Comparison of ENCODE assay signal across 12 mouse cellular contexts in the genomic region with DNA sequence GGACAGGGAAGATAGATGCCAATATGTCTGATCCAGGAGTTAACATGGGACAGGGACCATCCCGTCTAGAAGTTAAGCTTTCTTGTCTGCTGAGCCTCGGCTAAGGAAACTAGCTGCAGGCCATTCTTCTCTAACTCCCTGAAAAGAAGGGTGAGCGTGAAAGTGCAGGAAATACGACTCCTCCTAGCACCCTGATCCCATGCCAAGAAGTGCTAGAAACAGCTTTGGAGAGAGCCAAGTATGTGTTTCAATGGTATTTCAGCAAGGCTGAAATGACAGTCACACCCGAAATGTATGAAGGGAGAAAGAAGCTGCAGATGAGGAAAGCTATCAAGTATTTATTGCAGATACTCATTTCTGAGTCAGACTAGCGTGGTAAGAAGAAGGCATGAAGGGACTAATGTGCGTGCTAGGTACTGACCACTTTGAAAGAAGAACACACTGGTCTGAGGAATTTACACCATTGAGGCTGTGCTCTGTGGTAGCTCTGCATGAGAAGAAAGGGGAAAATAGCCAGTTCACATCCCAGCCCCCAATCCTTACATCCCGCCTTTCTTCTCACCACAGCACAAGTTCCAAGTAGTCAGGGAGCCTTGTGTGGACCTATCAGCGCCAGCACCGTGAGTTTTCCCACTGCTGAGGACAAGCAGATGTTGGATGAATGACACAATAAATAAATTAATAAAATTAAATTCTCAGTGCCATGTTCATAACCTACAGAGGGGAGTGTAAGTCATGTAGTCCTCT. TPM values are rescaled to one million over a fixed set of nuclear protein-coding genes. Genes with fewer than 3 reads are reported as not detected.
A peak's percentile ranks its signal among the peaks of the same experiment; 100 is the strongest.
DNase-seq lines count a peak whose midpoint lies in the region; ATAC-seq and TF ChIP-seq lines count a peak whose summit lies in the region.
"Had no signal": no experiment of that assay in that cellular context is flagged by ENCODE, and none has a peak within 500 bp of the region (broad histone marks: within the 10 kb centered on the region; RNA-seq: fewer than 3 reads in every experiment).

No protein-coding gene starts in this region.

- no peaks in the 10 kb centered on the region for H3K27me3 ChIP-seq in limb, embryonic 12.5 days
- H3K27me3 ChIP-seq in limb, embryonic 10.5 days (ENCODE audit: low read depth, poor library complexity, severe bottlenecking) = no peaks in the 10 kb centered on the region
- H3K27me3 ChIP-seq in heart, postnatal 0 days (ENCODE audit: control insufficient read depth, insufficient read depth, low read length) = no peaks in the 10 kb centered on the region
- no peaks in the 10 kb centered on the region for H3K27me3 ChIP-seq in myocyte (ENCODE audit: control insufficient read depth, insufficient read depth, insufficient read length)
- no peaks in the 10 kb centered on the region for H3K27me3 ChIP-seq in hindbrain, embryonic 12.5 days
- H3K27me3 ChIP-seq: forebrain, embryonic 13.5 days had no signal

- no peak overlapping the region for H3K4me2 ChIP-seq in limb, embryonic 12.5 days
- no peak overlapping the region for H3K4me2 ChIP-seq in heart, postnatal 0 days (ENCODE audit: low read depth, low read length)
- H3K4me2 ChIP-seq in myocyte (ENCODE audit: low read depth) = peak overlapping the region; percentile 59
- no peak overlapping the region for H3K4me2 ChIP-seq in hindbrain, embryonic 12.5 days (replicated peaks)
- H3K4me2 ChIP-seq: forebrain, embryonic 13.5 days had no signal

- peak overlapping the region; percentile 17; the same call in 1 of the 2 replicates for H3K27ac ChIP-seq in limb, embryonic 12.5 days
- H3K27ac ChIP-seq in limb, embryonic 10.5 days = no peak overlapping the region
- H3K27ac ChIP-seq in heart, postnatal 0 days (ENCODE audit: low read depth) = peak overlapping the region; percentile 31; the same call in 1 of the 2 replicates
- no peak overlapping the region for H3K27ac ChIP-seq in hindbrain, embryonic 12.5 days
- H3K27ac ChIP-seq: forebrain, embryonic 13.5 days; heart, adult 2 months had no signal

- TF ChIP-seq CTCF in heart, postnatal 0 days (IDR thresholded peaks at IDR 0.05; ENCODE audit: low read depth) = no peak

- no peaks in the 10 kb centered on the region for H3K36me3 ChIP-seq in limb, embryonic 12.5 days
- no peaks in the 10 kb centered on the region for H3K36me3 ChIP-seq in limb, embryonic 10.5 days
- H3K36me3 ChIP-seq in heart, postnatal 0 days (replicated peaks; ENCODE audit: control insufficient read depth, insufficient read depth, low read length) = no peaks in the 10 kb centered on the region
- H3K36me3 ChIP-seq in myocyte (ENCODE audit: control insufficient read depth, insufficient read depth) = no peaks in the 10 kb centered on the region
- no peaks in the 10 kb centered on the region for H3K36me3 ChIP-seq in hindbrain, embryonic 12.5 days

- H3ac ChIP-seq in myocyte (ENCODE audit: control insufficient read depth, insufficient read length) = no peak overlapping the region

- no peak for TF ChIP-seq EP300 in heart, postnatal 0 days (IDR thresholded peaks at IDR 0.05; ENCODE audit: low read depth)

- TF ChIP-seq POLR2A in myocyte (IDR thresholded peaks at IDR 0.05; ENCODE audit: insufficient read length, low read depth) = no peak

- H3K4me1 ChIP-seq in limb, embryonic 12.5 days (replicated peaks) = peaks cover 6% of the 10 kb centered on the region
- no peaks in the 10 kb centered on the region for H3K4me1 ChIP-seq in limb, embryonic 10.5 days
- H3K4me1 ChIP-seq in heart, postnatal 0 days (ENCODE audit: control insufficient read depth, insufficient read depth) = no peaks in the 10 kb centered on the region
- H3K4me1 ChIP-seq in hindbrain, embryonic 12.5 days = no peaks in the 10 kb centered on the region
- H3K4me1 ChIP-seq: forebrain, embryonic 13.5 days had no signal

- no peak overlapping the region for H3K4me3 ChIP-seq in limb, embryonic 12.5 days (replicated peaks)
- H3K4me3 ChIP-seq in limb, embryonic 10.5 days = no peak overlapping the region
- H3K4me3 ChIP-seq in heart, postnatal 0 days (ENCODE audit: low read depth, low read length) = no peak overlapping the region
- H3K4me3 ChIP-seq in myocyte = no peak overlapping the region
- no peak overlapping the region for H3K4me3 ChIP-seq in hindbrain, embryonic 12.5 days
- H3K4me3 ChIP-seq: forebrain, embryonic 13.5 days; heart, adult 2 months had no signal

- H3K9me3 ChIP-seq in limb, embryonic 12.5 days = no peaks in the 10 kb centered on the region
- no peaks in the 10 kb centered on the region for H3K9me3 ChIP-seq in limb, embryonic 10.5 days (replicated peaks)
- H3K9me3 ChIP-seq in heart, postnatal 0 days (replicated peaks; ENCODE audit: control insufficient read depth, low read length) = no peaks in the 10 kb centered on the region
- no peaks in the 10 kb centered on the region for H3K9me3 ChIP-seq in hindbrain, embryonic 12.5 days (replicated peaks)
- H3K9me3 ChIP-seq: forebrain, embryonic 13.5 days had no signal

- ATAC-seq in limb, embryonic 12.5 days (ENCODE audit: insufficient number of reproducible peaks, insufficient read depth, low FRiP score, low TSS enrichment, low read depth) = no peak
- ATAC-seq in heart, postnatal 0 days (ENCODE audit: insufficient read depth, low read depth) = no peak
- no peak for ATAC-seq in hindbrain, embryonic 12.5 days (ENCODE audit: low FRiP score)
- ATAC-seq: forebrain, embryonic 13.5 days had no signal

- H3K79me2 ChIP-seq in myocyte (ENCODE audit: control insufficient read depth, insufficient read depth) = no peaks in the 10 kb centered on the region

- WGBS in limb, embryonic 12.5 days = 60% methylated on average over 10 of the region's 10 CpGs
- WGBS in limb, embryonic 10.5 days = 67% methylated on average over 10 of the region's 10 CpGs
- WGBS in heart, postnatal 0 days = 44% methylated on average over 10 of the region's 10 CpGs
- 65% methylated on average over 10 of the region's 10 CpGs for WGBS in hindbrain, embryonic 12.5 days

- DNase-seq in cerebellum, postnatal 10 days = peak; percentile 2 to 8
- no peak for DNase-seq in cerebellum, postnatal 36 days
- no peak for DNase-seq in limb, embryonic 10.5 days (ENCODE audit: low spot score)
- DNase-seq in heart, postnatal 0 days (ENCODE audit: low spot score) = peak; percentile 24
- no peak for DNase-seq in layer of hippocampus, adult 8-10 months (ENCODE audit: low spot score in 2 of 2)

- H3K9ac ChIP-seq in limb, embryonic 12.5 days (replicated peaks) = no peak overlapping the region
- no peak overlapping the region for H3K9ac ChIP-seq in heart, postnatal 0 days (replicated peaks; ENCODE audit: low read depth, low read length)
- no peak overlapping the region for H3K9ac ChIP-seq in hindbrain, embryonic 12.5 days
- H3K9ac ChIP-seq: forebrain, embryonic 13.5 days had no signal

TF ChIP-seq in myocyte, 11 proteins besides CTCF, POLR2A, EP300 and RAD21:
- TF ChIP-seq MYOG (IDR thresholded peaks at IDR 0.05; ENCODE audit: control insufficient read depth in 1 of 3, insufficient read depth in 1 of 3, insufficient read length in 2 of 3, low read depth in 2 of 3) = no peak
- TF ChIP-seq MYOD1 (IDR thresholded peaks at IDR 0.05; ENCODE audit: control insufficient read depth in 1 of 3, insufficient read length in 2 of 3, low read depth in 2 of 3) = no peak
- no peak for TF ChIP-seq REST (IDR thresholded peaks at IDR 0.05; ENCODE audit: insufficient read depth, insufficient read length)

RNA-seq across cellular contexts. Expression of a gene that starts 33.0 kb away (rescaled TPM):
- 20.1 and 25.7 TPM in 2 replicates for polyA plus RNA-seq in limb, embryonic 12.5 days (2016; fragmentation: Nextera tagmentation; extraction: Ambion mirVana)
- 7.4 and 9.0 TPM in 2 replicates for polyA plus RNA-seq in limb, embryonic 10.5 days (2016; fragmentation: Nextera tagmentation; extraction: Ambion mirVana)
- total RNA-seq in heart, postnatal 0 days (2014; rRNA removed; ENCODE audit: low replicate concordance) = 8.1 and 10.7 TPM in 2 replicates
- 8.4 and 8.8 TPM in 2 replicates for polyA plus RNA-seq in heart, postnatal 0 days (2015; fragmentation: Nextera tagmentation; extraction: Ambion mirVana)
- polyA plus RNA-seq in myocyte (2012; fragmentation: generic; extraction: Trizol) = 6.0 TPM
- polyA plus RNA-seq in hindbrain, embryonic 12.5 days (2016; fragmentation: Nextera tagmentation; extraction: Ambion mirVana) = 13.4 and 13.6 TPM in 2 replicates
- total RNA-seq in layer of hippocampus, adult 8-10 months (2022) = 1 to 10 TPM in 2 of 4 experiments, under 1 TPM in 2; 0.47 to 1.1 (median 0.80) TPM

RNA-seq across cellular contexts. Expression of a gene that starts 57.4 kb away (rescaled TPM):
- polyA plus RNA-seq in limb, embryonic 12.5 days (2016; fragmentation: Nextera tagmentation; extraction: Ambion mirVana) = not detected in 2 replicates
- not detected in 2 replicates for polyA plus RNA-seq in limb, embryonic 10.5 days (2016; fragmentation: Nextera tagmentation; extraction: Ambion mirVana)
- not detected in 2 replicates for total RNA-seq in heart, postnatal 0 days (2014; rRNA removed; ENCODE audit: low replicate concordance)
- not detected in 2 replicates for polyA plus RNA-seq in heart, postnatal 0 days (2015; fragmentation: Nextera tagmentation; extraction: Ambion mirVana)
- polyA plus RNA-seq in myocyte (2012; fragmentation: generic; extraction: Trizol) = not detected
- polyA plus RNA-seq in hindbrain, embryonic 12.5 days (2016; fragmentation: Nextera tagmentation; extraction: Ambion mirVana) = not detected in 2 replicates
- under 1 TPM in 1 of 4 experiments, not detected in 3; 0.16 TPM for total RNA-seq in layer of hippocampus, adult 8-10 months (2022)
- total RNA-seq: heart, adult 2 months; left cerebral cortex, postnatal 25 days had no signal
- polyA plus RNA-seq: C2C12; forebrain, embryonic 13.5 days; heart, adult 2 months had no signal

Comparison
In these comparisons a context has a peak if more than half of its experiments do, and no peak if none do; other contexts are left out.
1. DNase-seq: peak in cerebellum, postnatal 10 days (2 of 2) and heart, postnatal 0 days (single experiment); none in cerebellum, postnatal 36 days (0 of 2), limb, embryonic 10.5 days (single experiment) and layer of hippocampus, adult 8-10 months (0 of 2).
2. H3K27ac ChIP-seq: peak in limb, embryonic 12.5 days (single experiment) and heart, postnatal 0 days (single experiment); none in limb, embryonic 10.5 days (single experiment) and hindbrain, embryonic 12.5 days (single experiment).